Mouse (Mus musculus) hindbrain, postnatal 0 days (tissue): ENCODE data around the gene Kirrel3. TPM values are rescaled to one million over a fixed set of nuclear protein-coding genes. Genes with fewer than 3 reads are reported as not detected.

ENCODE experiments used
- ATAC-seq: fragments of 200-750 bp; cut with Nextera tagmentation; 2 replicates; pipeline ENCODE4 v1.8.0; 2017; ENCODE audit warnings: mild to moderate bottlenecking, moderate TSS enrichment, moderate library complexity
- DNase-seq: peaks from one replicate; pipeline ENCODE4 v3.0.0-alpha.2; 2015; ENCODE audit warnings: low spot score
- H3K27ac ChIP-seq: fragments of 300-500 bp; sonication (generic); 2 replicates; pipeline ENCODE4 v1.5.1; 2014; ENCODE audit warnings: mild to moderate bottlenecking
- H3K27me3 ChIP-seq: fragments of 300-500 bp; sonication (generic); 2 replicates; pipeline ENCODE4 v1.6.1; 2014; ENCODE audit warnings: low read length, mixed read lengths; ENCODE audit not compliant: insufficient read depth
- H3K36me3 ChIP-seq: fragments of 300-500 bp; sonication (generic); 2 replicates; pipeline ENCODE4 v1.6.1; 2014; ENCODE audit warnings: low read length, mixed read lengths; ENCODE audit not compliant: insufficient read depth
- H3K4me1 ChIP-seq: fragments of 300-500 bp; sonication (generic); 2 replicates; pipeline ENCODE4 v1.6.1; 2014; ENCODE audit warnings: antibody characterized with exemption, low read length, mixed read lengths; ENCODE audit not compliant: insufficient read depth
- H3K4me2 ChIP-seq: fragments of 300-500 bp; sonication (generic); 2 replicates; pipeline ENCODE4 v1.6.1; 2014; ENCODE audit warnings: low read depth, mild to moderate bottlenecking, low read length, moderate library complexity, mixed read lengths
- H3K4me3 ChIP-seq: fragments of 300-500 bp; sonication (generic); 2 replicates; pipeline ENCODE4 v1.5.1; 2014; ENCODE audit warnings: low read length
- H3K9ac ChIP-seq: fragments of 300-500 bp; sonication (generic); replicated peaks from 2 replicates; pipeline ENCODE4 v1.6.1; 2014; ENCODE audit warnings: mild to moderate bottlenecking, low read length, moderate library complexity, mixed read lengths
- H3K9me3 ChIP-seq: fragments of 300-500 bp; sonication (generic); 2 replicates; pipeline ENCODE4 v1.6.1; 2016; ENCODE audit warnings: low read length, mixed read lengths
- CTCF ChIP-seq: IDR thresholded peaks from 2 replicates; pipeline ENCODE4 v1.5.1; 2016; ENCODE audit warnings: antibody characterized with exemption, control low read depth, low read depth
- WGBS: fragments of 180-500 bp; shearing (Covaris S2); extraction: QIAGEN DNeasy Blood & Tissue Kit; methylation state at CpG from one replicate; pipeline ENCODE4 v1.1.7; 2014; 5-methylcytosine and 5-hydroxymethylcytosine counted together
- polyA plus RNA-seq: library from polyadenylated mRNA; unstranded; fragments of >200 nt; fragmentation: Nextera tagmentation; extraction: Ambion mirVana; gene quantifications from 2 replicates; pipeline ENCODE4 v1.2.1, GENCODE M21; 2015
- total RNA-seq: library from RNA; depleted of rRNA; stranded (reverse); fragments of >200 nt; gene quantifications from 2 replicates; pipeline ENCODE4 v1.2.3, GENCODE M21; 2014

The Kirrel3 gene
- total and polyA plus RNA-seq, 2 experiments from 2014 or later: 40.6 to 44.9 TPM

- Histone ChIP-seq H3K4me2 (0 out of 2 replicates have a peak overlapping the region, but pooled peaks have one; percentile 10), H3K9me3 (no peaks in the 10 kb centered on the region), H3K4me1 (no peaks in the 10 kb centered on the region; the same call in 1 of the 2 replicates), H3K4me3 (no peak overlapping the region), H3K27ac (no peak overlapping the region), H3K27me3 (no peaks in the 10 kb centered on the region), H3K36me3 (no peaks in the 10 kb centered on the region), H3K9ac (no peak overlapping the region)
- TF ChIP-seq CTCF: peak; percentile 90
- ATAC-seq: no peak
- DNase-seq: peak; percentile 82
- WGBS: 34% methylated on average over 12 of the region's 12 CpGs
These were observed 498.1 kb downstream of the Kirrel3 start for GRCm38 (mm10) chr9:34983513-34984462.

GRCm38 (mm10) chr9:34986156-34986555, 500.5 kb downstream of the Kirrel3 start:
- Histone ChIP-seq H3K4me3 (no peak overlapping the region), H3K9ac (no peak overlapping the region), H3K4me2 (no peak overlapping the region), H3K4me1 (no peaks in the 10 kb centered on the region; the same call in 1 of the 2 replicates), H3K36me3 (no peaks in the 10 kb centered on the region), H3K9me3 (no peaks in the 10 kb centered on the region), H3K27ac (no peak overlapping the region), H3K27me3 (no peaks in the 10 kb centered on the region)
- DNase-seq (peak; percentile 79), ATAC-seq (peak; percentile 82)
- no peak for TF ChIP-seq CTCF

GRCm38 (mm10) chr9:34987422-34988148, 501.9 kb downstream of the Kirrel3 start:
- Histone ChIP-seq H3K4me3 (no peak overlapping the region), H3K4me1 (no peaks in the 10 kb centered on the region; the same call in 1 of the 2 replicates), H3K36me3 (no peaks in the 10 kb centered on the region), H3K27ac (no peak overlapping the region), H3K9me3 (no peaks in the 10 kb centered on the region), H3K4me2 (no peak overlapping the region), H3K27me3 (no peaks in the 10 kb centered on the region), H3K9ac (no peak overlapping the region)
- ATAC-seq (no peak), DNase-seq (no peak)
- WGBS: 78% methylated on average over 12 of the region's 12 CpGs
- no peak for TF ChIP-seq CTCF

- no peak overlapping the region for H3K27ac ChIP-seq
- H3K4me1 ChIP-seq: no peaks in the 10 kb centered on the region; the same call in 1 of the 2 replicates
- H3K9ac ChIP-seq: no peak overlapping the region
- H3K9me3 ChIP-seq: no peaks in the 10 kb centered on the region
- H3K4me3 ChIP-seq: no peak overlapping the region
- no peaks in the 10 kb centered on the region for H3K36me3 ChIP-seq
- no peak for TF ChIP-seq CTCF
- 76% methylated on average over 3 of the region's 3 CpGs for WGBS
- no peak overlapping the region for H3K4me2 ChIP-seq
- no peaks in the 10 kb centered on the region for H3K27me3 ChIP-seq
- no peak for ATAC-seq
- no peak for DNase-seq
These were observed 503.0 kb downstream of the Kirrel3 start for GRCm38 (mm10) chr9:34988683-34989082.

- DNase-seq: no peak
- 41% methylated on average over 4 of the region's 4 CpGs for WGBS
- H3K9me3 ChIP-seq: no peaks in the 10 kb centered on the region
These were observed 506.5 kb downstream of the Kirrel3 start for GRCm38 (mm10) chr9:34992201-34992600.

GRCm38 (mm10) chr9:34993467-34994211, 507.9 kb downstream of the Kirrel3 start:
- no peak for TF ChIP-seq CTCF
- Histone ChIP-seq H3K4me3 (no peak overlapping the region), H3K27me3 (no peaks in the 10 kb centered on the region), H3K9ac (no peak overlapping the region), H3K36me3 (no peaks in the 10 kb centered on the region), H3K9me3 (no peaks in the 10 kb centered on the region), H3K27ac (no peak overlapping the region; the same call in 1 of the 2 replicates), H3K4me2 (no peak overlapping the region), H3K4me1 (0 out of 2 replicates have a peak, but pooled peaks cover under 1% of the 10 kb centered on the region)
- ATAC-seq: peak; percentile 67
- 51% methylated on average over 4 of the region's 4 CpGs for WGBS
- peak; percentile 85 for DNase-seq

More at GRCm38 (mm10) chr9:34992201-34992600, 506.5 kb downstream of the Kirrel3 start:
- no peak overlapping the region for H3K9ac ChIP-seq
- no peak for TF ChIP-seq CTCF
- no peaks in the 10 kb centered on the region for H3K4me1 ChIP-seq
- ATAC-seq: no peak
- H3K36me3 ChIP-seq: no peaks in the 10 kb centered on the region
- no peak overlapping the region for H3K4me3 ChIP-seq
- H3K27ac ChIP-seq: no peak overlapping the region
- no peak overlapping the region for H3K4me2 ChIP-seq
- no peaks in the 10 kb centered on the region for H3K27me3 ChIP-seq
